Mouse (Mus musculus) left cerebral cortex, postnatal 4 days (tissue): ENCODE measurements around the gene Kif5a. TPM values are rescaled to one million over a fixed set of nuclear protein-coding genes. Genes with fewer than 3 reads are reported as not detected.

ENCODE experiments used
- DNase-seq: peaks from one replicate; pipeline ENCODE4 v3.0.0-alpha.2; 2022
- intact Hi-C: fragments of 180-260 bp; cut with DNase I; formaldehyde crosslinking; loops from one replicate; pipeline ENCODE4 v1.15.1; 2025
- total RNA-seq, 2 experiments: library from RNA; stranded (reverse); gene quantifications; 2 replicates each; pipeline ENCODE4 v1.2.3; 2021

Kif5a gene
- total RNA-seq, 2 experiments from 2014 or later, result 291 to 312 TPM

GRCm38 (mm10) chr10:127266112-127267091, 3.3 kb upstream of the Kif5a start, which contains the start of gene Dctn2:
Gene Dctn2 (plus strand): TSS chr10:127266368.
- intact Hi-C loops, result no loop called here
- peak; percentile 97 for DNase-seq

DNA sequence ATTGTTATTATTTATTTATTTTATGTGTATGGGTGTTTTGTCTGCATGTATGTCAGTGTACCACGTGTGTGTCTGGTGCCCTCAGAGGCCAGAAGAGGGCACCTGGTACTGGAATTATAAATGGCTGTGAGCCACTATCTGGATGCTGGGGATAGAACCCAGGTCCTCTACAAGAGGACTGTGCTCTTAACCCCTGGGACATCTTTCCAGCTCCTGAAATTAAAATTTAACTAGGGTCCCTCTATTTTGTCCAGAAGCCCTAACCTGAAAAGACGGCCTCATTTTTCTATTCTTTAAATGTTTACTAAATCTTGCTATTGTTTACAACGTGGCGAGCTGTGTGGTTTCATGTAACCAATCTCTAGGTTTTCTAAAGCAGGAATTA, 2.6 kb upstream of the Kif5a start:
- no peak for DNase-seq
- intact Hi-C loops, result no loop called here

GRCm38 (mm10) chr10:127264971-127265370, 1.8 kb upstream of the Kif5a start:
- intact Hi-C loops, result no loop called here

DNA sequence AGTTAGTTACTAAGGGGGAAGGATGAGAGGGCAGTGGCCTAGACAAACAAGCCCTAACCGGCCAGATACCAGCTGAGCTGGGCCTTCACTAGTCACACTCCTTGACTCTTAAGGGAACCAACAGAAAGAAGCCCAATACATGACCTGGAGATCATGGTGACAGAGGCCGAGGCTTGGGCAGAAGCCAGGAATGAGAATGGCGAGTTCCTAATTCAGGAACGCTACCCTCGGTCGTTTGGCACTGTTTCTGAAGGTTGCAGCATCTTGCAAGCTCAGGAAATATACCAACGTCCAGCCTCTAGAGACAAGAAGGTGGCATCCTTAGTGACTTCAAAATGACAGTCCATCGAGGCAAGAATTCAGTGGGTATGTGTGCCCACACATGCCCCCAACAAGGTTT, 1.2 kb upstream of the Kif5a start:
- DNase-seq, result no peak
- intact Hi-C loops, result no loop called here

More at GRCm38 (mm10) chr10:127264971-127265370, 1.8 kb upstream of the Kif5a start:
- no peak for DNase-seq

DNA sequence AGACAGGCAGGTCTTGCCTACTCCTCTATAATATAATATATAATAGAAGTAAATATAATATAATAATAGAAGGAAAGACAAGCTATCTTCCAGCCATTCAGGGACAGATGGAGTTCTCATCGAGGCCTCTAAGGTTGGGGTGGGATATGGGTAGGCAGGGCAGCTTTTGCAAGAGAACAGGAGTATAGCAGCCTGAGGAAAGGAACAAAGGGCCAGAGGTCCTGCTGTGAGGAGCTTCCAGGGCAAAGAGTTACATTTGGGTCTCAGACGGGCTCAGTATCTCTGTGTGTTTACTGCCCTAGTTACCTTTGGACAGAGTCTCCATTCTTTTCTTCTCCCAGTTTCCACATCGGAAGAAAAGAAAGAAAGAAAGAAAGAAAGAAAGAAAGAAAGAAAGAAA, 483 bp upstream of the Kif5a start:
- intact Hi-C loops, result no loop called here
- DNase-seq, result no peak

- no peak for DNase-seq
- intact Hi-C loops, result no loop called here
Measured at GRCm38 (mm10) chr10:127261706-127262547, 1.2 kb downstream of the Kif5a start.

- intact Hi-C loops, result no loop called here
- DNase-seq, result no peak
Measured at GRCm38 (mm10) chr10:127258489-127258888, 4.7 kb downstream of the Kif5a start.

GRCm38 (mm10) chr10:127257790-127258189, 5.4 kb downstream of the Kif5a start:
- intact Hi-C loops, result no loop called here

GRCm38 (mm10) chr10:127255625-127256345, 7.4 kb downstream of the Kif5a start:
- intact Hi-C loops, result no loop called here
- DNase-seq, result peak; percentile 51

More at GRCm38 (mm10) chr10:127257790-127258189, 5.4 kb downstream of the Kif5a start:
- no peak for DNase-seq

- no peak for DNase-seq
- intact Hi-C loops, result no loop called here
Measured at GRCm38 (mm10) chr10:127250810-127251209, 12.3 kb downstream of the Kif5a start.

DNA sequence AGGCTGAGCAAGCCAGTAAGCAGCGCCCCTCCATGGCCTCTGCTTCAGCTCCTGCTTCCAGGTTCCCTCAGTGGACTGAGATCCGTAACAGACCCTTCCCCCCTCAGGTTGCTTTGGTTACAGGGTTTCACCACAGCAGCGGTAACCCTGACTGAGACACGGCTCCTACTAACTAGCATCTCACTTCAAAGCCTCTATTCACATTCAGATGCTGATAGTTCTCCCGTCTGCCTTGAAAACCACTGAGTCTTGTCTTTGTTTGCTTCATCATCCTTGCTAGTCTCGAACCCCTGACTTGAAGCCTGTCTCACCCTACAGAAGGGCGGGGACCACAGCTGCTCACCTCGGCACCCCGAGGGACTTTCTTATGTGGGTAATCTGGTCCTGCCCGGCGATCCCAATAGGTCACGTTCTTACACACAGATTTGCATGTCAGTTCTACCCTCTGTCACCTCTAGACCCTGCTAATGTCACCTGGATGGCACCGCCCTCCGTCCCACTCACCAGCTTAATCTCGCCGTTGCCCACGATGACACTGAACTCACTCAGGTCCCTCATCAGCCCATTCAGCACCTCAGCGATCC, 24.8 kb downstream of the Kif5a start:
- DNase-seq, result no peak
- intact Hi-C loops, result no loop called here

DNA sequence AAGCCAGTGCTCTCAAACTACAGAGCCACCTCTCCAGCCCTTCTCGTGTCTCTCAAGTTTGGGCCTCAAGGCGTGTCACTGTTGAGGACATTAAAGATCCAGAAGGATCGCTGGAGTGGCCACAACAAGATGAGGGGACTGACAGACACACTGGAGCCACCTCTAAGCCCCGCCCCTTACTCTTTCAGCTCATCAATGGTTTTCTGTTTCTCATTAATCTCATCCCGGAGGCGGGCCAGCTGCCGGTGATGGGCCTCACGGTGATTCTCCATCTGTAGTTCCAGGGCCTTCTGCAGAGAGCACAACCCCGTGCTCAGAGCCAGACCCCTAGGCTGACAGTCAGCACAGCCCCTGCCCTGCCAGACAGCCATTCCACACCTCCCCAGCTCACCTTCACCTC, 26.6 kb downstream of the Kif5a start:
- intact Hi-C loops, result no loop called here
- no peak for DNase-seq

DNA sequence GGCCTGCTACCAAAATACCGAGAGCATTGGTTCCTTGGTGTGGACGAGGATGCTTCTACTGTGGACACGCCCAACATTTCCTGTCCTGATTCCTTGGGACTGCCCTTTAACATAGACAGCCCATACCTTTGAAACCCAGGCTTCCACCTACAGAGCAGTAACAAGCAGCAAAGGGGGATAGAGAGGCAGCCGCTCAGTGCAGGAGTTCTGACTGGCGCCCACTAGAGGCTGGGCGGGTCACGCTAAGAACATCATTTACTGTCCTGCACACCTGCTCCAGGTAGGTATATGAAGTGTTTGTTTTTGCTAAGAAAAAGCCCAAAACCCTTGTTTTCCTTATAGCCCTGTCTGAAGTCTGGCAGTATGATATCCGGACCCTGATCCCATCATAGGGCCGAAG, 30.0 kb downstream of the Kif5a start:
- no peak for DNase-seq
- intact Hi-C loops, result no loop called here

DNA sequence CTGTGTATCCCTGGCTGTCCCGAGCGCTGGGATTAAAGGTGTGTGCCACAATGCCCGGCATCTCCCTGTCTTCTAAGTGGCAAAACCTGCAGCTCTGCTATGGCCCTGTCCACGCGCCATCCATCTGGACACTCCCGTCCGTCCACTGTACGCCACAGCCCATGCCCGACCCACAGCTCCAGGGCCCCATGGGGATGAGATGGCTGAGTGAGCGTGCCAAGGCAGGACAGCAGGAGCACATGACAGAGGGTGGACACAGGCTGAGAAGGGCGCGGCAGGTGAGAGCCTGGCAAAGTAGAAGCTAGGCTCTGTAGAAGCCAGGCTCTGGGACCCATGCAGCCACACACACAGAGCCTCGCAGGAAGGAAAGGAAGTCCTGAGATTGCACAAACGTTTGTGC, 31.4 kb downstream of the Kif5a start:
- no peak for DNase-seq
- intact Hi-C loops, result no loop called here

DNA sequence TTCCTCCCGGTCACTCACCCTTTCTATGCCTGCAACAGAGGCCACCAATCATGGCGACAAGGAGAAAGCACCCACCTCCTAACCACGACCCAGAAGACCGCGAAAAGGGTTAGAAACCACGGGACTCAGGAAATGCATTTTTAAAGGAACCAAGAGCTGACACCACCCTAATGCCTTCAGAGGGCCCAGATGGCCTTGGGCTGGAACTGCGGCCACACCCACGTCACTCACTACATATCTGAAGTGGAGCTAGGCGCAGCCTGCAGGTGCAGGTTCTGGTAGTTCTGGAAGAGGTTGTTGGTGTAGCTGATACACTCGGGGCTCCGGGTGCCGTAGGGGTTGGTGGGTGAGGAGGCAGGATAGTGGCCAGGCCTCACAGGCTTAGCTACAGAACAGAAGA, 32.5 kb downstream of the Kif5a start:
- intact Hi-C loops, result no loop called here
- DNase-seq, result no peak

DNA sequence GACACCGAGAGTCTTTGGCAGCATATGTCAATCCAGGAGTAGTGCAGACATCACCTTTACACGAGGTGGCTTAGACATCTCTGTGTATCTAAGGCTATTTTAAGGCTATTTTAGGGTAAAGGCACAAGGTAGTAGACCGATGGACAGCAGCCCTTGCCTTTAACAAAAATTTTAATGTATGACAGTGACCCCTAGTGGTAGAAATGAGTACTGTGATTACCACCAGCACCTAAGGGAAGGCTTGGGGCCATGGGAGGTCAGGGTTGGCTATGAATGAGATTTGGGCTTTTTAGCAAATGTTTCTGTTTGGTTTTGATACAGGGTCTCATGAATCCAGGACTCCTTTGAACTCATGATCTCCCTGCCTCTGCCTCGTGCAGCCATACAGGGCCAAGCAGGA, 34.3 kb downstream of the Kif5a start:
- DNase-seq, result no peak
- intact Hi-C loops, result no loop called here

DNA sequence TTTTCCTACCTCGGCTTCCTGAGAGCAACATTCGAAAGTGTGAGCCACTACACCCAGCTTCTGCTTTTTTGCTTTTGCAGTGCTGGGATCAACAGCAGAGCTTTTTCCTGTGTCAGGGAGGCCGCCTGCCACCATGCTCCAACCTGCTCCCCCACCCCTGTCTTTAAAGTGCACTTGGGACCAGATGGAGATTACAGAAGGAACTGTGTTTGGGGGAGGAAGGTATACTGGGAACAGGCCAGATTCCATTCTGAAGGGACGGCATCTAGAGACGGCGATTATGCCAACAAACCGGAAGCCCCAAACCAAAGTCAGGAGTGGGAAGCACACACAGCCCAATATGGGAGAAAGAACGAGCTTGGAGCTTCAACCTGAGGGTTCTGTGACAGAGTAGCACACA, 36.0 kb downstream of the Kif5a start:
- no peak for DNase-seq
- intact Hi-C loops, result no loop called here

GRCm38 (mm10) chr10:127226318-127226895, 36.7 kb downstream of the Kif5a start:
- intact Hi-C loops, result no loop called here
- peak; percentile 27 for DNase-seq

DNA sequence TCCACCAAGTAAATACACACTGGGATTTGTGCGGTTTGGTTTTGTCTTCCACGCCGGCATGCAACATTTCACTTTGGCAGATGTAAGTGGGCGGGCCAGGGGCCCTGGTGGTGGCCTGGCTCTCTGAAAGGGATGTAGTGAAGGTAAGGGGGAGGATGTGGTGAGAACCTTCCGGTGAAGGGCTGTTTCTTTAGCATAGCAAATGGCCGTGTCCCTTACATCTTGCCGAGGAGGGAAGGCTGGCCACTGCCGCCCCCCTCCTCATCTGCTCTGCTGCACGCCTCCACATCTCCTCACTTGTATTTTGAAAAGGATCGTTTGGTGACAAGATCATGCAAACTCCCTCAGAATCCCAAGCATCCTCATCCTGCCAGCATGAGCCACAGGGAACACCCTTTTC, 37.4 kb downstream of the Kif5a start:
- intact Hi-C loops, result loop anchor here (2.0 kb wide), 1 partner anchor 49 kb away; no protein-coding TSS in a partner anchor
- no peak for DNase-seq

GRCm38 (mm10) chr10:127225213-127225612, 37.9 kb downstream of the Kif5a start:
- intact Hi-C loops, result loop anchor here (2.0 kb wide), 1 partner anchor 48 kb away; no protein-coding TSS in a partner anchor
- no peak for DNase-seq
